Mouse (Mus musculus) v-Abl transformed pro-B cells (cell line): Measurements from ENCODE around the gene Bora.
"Not testable (repeated sequence)": the region's sequence is repeated elsewhere in the genome, so short reads cannot be mapped to it uniquely, and the experiment has no call there.

Source experiments
- in situ Hi-C, 2 experiments: fragments of 400-800 bp; cut with MboI; formaldehyde crosslinking; loops; one replicate each; pipeline ENCODE4 v1.15.1; 2025; ENCODE audit not compliant: unreplicated experiment in 2 of 2

The Bora gene

GRCm38 (mm10) chr14:99046031-99046781 lies at the start of gene Bora, which contains the start of gene Mzt1:
Gene Bora (plus strand): TSS chr14:99046222.
Gene Mzt1 (minus strand): TSS chr14:99046134.
- in situ Hi-C loops: no loop called here

- in situ Hi-C loops: loop anchor here in 1 of 2 experiments (25.0 kb wide), 1 partner anchor 1448 kb away; no protein-coding TSS in a partner anchor
Observed at GRCm38 (mm10) chr14:99010224-99010919, 35.6 kb upstream of the Bora start.

- in situ Hi-C loops: loop anchor here in 1 of 2 experiments (25.0 kb wide), 1 partner anchor 1449 kb away; no protein-coding TSS in a partner anchor
Observed at GRCm38 (mm10) chr14:99010920-99011313, 35.1 kb upstream of the Bora start.

DNA sequence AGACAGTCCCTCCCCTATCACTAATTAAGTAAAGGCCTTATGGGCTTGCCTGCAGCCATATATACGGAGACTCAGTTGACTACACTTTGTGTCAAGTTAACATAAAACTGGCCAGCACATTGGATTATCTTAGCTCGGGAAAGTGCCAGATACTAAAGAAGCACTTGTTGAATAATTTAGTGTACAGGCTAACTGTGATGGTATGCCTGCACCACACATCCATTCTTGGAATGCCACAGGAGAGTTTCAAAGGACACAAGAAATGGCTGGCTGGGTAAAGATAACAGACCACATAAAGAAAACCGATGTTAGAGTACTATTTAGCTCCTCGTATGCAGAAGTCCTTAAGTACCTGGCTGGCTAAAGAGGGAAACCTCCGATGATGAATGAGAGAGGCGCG lies 27.3 kb upstream of the Bora start:
- in situ Hi-C loops: loop anchor here in 1 of 2 experiments (25.0 kb wide), 1 partner anchor 1456 kb away; no protein-coding TSS in a partner anchor

DNA sequence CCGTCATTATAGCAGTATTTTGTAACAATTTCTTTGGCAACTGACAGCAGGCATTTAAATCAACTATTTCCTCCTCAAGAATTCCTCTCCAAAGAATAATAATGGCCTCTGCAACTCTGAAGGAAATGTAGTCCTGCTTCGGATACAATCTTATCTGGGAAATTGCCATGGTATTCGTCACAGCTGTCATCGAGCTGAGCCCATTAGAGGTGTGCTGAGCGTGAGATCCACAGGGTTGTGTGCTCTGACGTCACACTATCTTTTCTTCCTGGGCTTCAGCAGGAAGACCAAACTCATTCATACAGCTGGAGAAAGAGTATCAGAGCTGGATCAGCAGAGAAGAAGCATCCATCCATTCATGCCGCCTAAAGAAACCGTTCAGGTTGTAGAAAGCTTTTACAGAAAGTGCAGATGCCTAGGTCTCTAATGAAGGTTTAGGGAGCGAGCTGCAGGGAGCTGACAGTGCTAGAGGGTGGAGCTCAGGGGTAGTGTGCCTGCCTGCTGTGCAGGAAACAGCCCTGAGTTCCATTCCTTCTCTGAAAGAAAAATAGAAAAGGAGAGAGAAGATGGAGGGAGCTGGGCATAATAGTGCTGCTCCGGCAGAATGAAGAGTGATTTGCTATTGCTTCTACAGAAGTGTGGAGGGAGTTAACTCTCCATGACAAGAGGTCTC lies 26.8 kb upstream of the Bora start:
- in situ Hi-C loops: loop anchor here in 1 of 2 experiments (25.0 kb wide), 1 partner anchor 1457 kb away; no protein-coding TSS in a partner anchor

DNA sequence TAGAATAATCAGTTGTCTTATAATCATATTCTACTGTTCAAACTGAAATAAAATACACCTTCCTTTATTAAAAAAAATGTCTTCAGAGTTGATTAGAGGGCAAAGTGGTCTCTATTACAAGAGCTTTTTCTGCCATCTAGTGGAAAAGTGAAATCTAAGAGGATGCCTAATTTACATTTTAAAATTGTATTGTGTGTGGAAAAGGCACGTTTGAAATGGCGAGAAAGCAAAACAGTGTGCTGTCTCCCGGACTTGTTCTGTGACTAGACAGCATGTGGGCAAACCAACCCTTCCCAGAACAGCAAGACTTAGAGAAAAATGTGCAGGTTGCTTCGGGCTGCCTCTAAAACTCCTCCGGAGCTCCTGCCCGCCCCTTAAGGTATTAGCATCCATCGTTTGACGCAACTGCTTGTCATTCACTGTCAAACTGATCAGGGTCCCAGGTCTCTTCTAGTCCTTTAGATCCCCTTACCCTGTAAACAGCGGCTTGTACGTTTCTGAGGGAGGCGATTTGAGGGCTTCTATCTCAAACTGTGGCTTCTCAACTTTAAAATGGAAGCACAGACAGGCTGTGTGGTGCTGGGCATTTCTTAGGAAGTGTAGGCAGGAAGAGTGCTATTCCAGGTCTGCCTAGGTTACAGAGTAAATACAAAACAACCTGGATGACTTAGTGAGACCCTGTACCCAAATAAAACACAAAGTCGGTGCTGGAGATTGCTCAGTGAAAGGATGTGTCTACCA lies 23.5 kb upstream of the Bora start:
- in situ Hi-C loops: loop anchor here in 1 of 2 experiments (25.0 kb wide), 1 partner anchor 1460 kb away; no protein-coding TSS in a partner anchor

GRCm38 (mm10) chr14:99029987-99030386 lies 16.0 kb upstream of the Bora start:
- in situ Hi-C loops: no loop called here

DNA sequence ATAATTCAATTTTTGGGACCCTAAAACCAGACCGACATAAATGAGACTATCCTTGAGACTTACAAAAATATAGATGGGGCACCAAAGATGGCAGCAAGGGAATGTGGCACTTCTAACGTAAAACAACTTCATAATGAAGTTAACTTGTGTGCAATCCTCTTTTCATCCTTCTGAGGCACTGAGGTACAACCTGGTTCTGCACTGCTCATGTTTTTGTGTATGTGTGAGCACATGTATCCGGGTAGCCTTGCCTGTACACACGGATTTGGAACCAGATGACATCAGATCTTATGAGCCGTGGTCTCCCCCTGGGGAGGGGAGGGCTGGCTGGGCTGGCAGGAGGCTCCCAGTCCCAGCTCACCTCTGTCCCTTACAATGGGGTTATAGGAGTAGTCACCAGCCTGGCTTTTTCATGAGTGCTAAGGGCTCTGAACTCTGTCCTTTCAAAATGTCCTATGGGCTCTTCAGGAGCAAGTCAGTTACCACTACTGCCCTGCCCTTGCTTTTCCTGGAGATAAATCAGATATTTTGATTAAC lies 14.6 kb upstream of the Bora start:
- in situ Hi-C loops: no loop called here

DNA sequence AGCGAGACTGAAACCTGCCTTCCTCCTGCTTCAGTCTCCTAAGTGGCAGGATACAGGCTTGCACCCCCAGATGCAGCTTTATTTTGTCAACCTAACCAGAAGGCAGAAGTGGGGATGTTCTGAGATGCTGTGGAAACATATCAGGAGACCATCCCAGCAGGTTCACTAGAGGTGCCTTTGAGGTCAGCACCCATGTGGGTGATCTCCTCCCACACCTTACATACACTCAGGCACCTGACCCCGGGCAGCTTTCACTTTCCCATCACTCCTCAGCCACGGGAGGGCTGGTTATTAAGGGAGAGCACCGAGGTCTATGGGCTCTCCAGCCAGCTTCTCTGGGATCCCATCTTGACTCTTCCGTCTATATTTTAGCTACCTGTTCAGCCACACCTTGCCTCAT lies 13.4 kb upstream of the Bora start:
- in situ Hi-C loops: no loop called here

GRCm38 (mm10) chr14:99034851-99035250 lies 11.2 kb upstream of the Bora start:
- in situ Hi-C loops: not testable (repeated sequence)

- in situ Hi-C loops: no loop called here
Observed at GRCm38 (mm10) chr14:99036039-99036438, 10.0 kb upstream of the Bora start.

DNA sequence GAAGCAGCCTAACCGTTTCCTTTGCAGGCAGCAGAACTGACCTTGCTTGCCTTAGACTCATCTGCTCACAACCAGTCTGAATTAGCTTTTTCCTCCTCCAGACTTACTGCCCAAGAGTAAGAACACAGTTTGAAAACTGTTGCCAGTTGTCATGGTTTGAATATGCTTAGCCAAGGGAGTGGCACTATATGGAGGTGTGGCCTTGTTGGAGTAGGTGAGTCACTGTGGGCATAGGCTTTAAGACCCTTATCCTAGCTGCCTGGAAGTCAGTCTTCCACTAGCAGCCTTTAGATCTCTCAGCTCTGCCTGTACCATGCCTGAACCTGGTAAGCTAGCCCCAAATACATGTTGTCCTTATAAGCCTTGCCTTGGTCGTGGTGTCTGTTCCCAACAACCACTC lies 8.3 kb upstream of the Bora start:
- in situ Hi-C loops: no loop called here

DNA sequence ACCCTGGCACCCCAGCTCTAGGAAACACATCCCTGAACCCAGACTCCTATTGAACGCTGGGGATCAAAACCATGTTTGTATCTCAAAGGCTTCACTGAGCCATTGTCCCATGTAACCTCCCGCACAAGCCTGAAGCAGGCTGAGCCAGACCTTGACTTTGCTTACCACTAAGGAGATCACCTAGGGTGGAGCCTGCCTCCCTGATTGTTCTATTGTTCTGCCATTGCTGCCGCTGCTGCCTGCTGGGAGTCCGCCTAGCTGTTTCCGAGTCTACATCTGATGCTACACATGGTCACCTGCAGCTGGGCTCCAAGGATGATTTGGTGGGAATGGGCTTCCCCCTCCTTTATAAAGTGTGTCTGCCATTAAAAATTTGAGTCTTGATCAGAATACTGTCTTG lies 6.7 kb upstream of the Bora start:
- in situ Hi-C loops: not testable (repeated sequence)

GRCm38 (mm10) chr14:99041416-99041815 lies 4.6 kb upstream of the Bora start:
- in situ Hi-C loops: no loop called here

DNA sequence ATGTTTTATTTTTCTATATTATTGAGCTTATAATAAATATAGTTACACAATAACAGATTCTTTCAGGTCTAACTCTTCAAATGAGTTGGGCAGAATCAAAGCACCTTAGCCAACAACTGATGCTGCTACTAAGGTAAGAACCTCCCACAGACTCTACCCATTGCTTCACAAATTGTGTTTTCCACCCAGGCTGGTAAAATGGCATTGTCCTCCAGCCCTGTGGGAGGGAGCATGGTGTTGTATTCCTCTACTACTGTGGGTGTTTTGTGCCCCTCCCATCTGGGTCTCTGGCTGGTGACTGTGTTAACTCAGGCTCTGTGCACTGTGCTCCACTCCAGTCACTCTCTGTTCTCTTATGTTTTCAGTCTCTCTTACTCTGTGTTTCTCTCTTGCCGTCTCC lies 2.5 kb upstream of the Bora start:
- in situ Hi-C loops: no loop called here

GRCm38 (mm10) chr14:99044096-99044495 lies 1.9 kb upstream of the Bora start:
- in situ Hi-C loops: no loop called here

GRCm38 (mm10) chr14:99044718-99045117 lies 1.3 kb upstream of the Bora start:
- in situ Hi-C loops: no loop called here

- in situ Hi-C loops: no loop called here
Observed at GRCm38 (mm10) chr14:99045378-99046030, 518 bp upstream of the Bora start.

DNA sequence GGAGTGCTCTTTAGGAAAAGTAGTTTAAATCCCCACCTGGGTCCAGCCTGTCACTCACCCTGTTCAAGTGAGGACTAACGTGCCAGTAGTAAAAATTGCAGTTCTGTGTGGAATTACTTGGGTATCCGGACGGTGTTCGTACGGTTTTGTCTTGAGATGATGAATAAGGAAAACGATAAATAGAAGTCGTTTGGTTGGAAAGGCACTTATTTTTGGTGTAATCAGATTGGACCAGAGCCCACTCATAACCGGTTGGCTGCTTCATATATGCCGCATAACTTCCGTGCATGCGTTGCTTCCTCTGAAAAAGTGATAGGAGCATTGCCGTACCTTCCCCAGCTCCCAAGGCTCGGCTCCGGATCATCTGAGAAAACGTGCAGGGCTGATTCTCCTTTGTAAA lies 760 bp downstream of the Bora start:
- in situ Hi-C loops: no loop called here
